Mouse (Mus musculus) liver, embryonic 11.5 days (tissue): ENCODE measurements around the gene Efna5. TPM values are rescaled to one million over a fixed set of nuclear protein-coding genes. Genes with fewer than 3 reads are reported as not detected.

ENCODE experiments used
- ATAC-seq: fragments of 200-750 bp; cut with Nextera tagmentation; replicated peaks from 2 replicates; pipeline ENCODE4 v1.8.0; 2017; ENCODE audit warnings: moderate number of reproducible peaks, mild to moderate bottlenecking, moderate TSS enrichment, moderate library complexity; ENCODE audit not compliant: low FRiP score
- DNase-seq: peaks from one replicate; pipeline ENCODE4 v3.0.0-alpha.2; 2017; ENCODE audit warnings: low spot score
- H3K27ac ChIP-seq: fragments of 300-500 bp; sonication (generic); 2 replicates; pipeline ENCODE4 v1.5.1; 2014; ENCODE audit warnings: mild to moderate bottlenecking, low read depth, low read length, control low read depth
- H3K27me3 ChIP-seq: fragments of 300-500 bp; sonication (generic); replicated peaks from 2 replicates; pipeline ENCODE4 v1.6.1; 2014; ENCODE audit warnings: low read length, mixed read lengths; ENCODE audit not compliant: control insufficient read depth, insufficient read depth
- H3K36me3 ChIP-seq: fragments of 300-500 bp; sonication (generic); 2 replicates; pipeline ENCODE4 v1.6.1; 2014; ENCODE audit warnings: mild to moderate bottlenecking, low read length, moderate library complexity, mixed read lengths; ENCODE audit not compliant: control insufficient read depth, insufficient read depth
- H3K4me1 ChIP-seq: fragments of 300-500 bp; sonication (generic); replicated peaks from 2 replicates; pipeline ENCODE4 v1.6.1; 2014; ENCODE audit warnings: low read length, mixed read lengths; ENCODE audit not compliant: control insufficient read depth, insufficient read depth
- H3K4me2 ChIP-seq: fragments of 300-500 bp; sonication (generic); 2 replicates; pipeline ENCODE4 v1.6.1; 2014; ENCODE audit warnings: mild to moderate bottlenecking, control low read depth, moderate library complexity
- H3K4me3 ChIP-seq: fragments of 300-500 bp; sonication (generic); 2 replicates; pipeline ENCODE4 v1.5.1; 2014; ENCODE audit warnings: low read depth, low read length, control low read depth
- H3K9ac ChIP-seq: fragments of 300-500 bp; sonication (generic); 2 replicates; pipeline ENCODE4 v1.6.1; 2014; ENCODE audit warnings: low read depth, low read length, control low read depth
- H3K9me3 ChIP-seq: fragments of 300-500 bp; sonication (generic); 2 replicates; pipeline ENCODE4 v1.6.1; 2016; ENCODE audit warnings: low read length, inconsistent platforms, mixed read lengths; ENCODE audit not compliant: control insufficient read depth
- WGBS: fragments of 180-500 bp; shearing (Covaris S2); extraction: QIAGEN DNeasy Blood & Tissue Kit; methylation state at CpG from one replicate; pipeline ENCODE4 v1.1.7; 2014; 5-methylcytosine and 5-hydroxymethylcytosine counted together
- polyA plus RNA-seq: library from polyadenylated mRNA; unstranded; fragments of >200 nt; fragmentation: Nextera tagmentation; extraction: Ambion mirVana; gene quantifications from 2 replicates; pipeline ENCODE4 v1.2.1, GENCODE M21; 2014

Gene Efna5
- polyA plus RNA-seq, 1 experiment from 2014 or later = 11.8 TPM

- DNase-seq = no peak
- Histone ChIP-seq H3K27me3 (no peaks in the 10 kb centered on the region), H3K9me3 (no peaks in the 10 kb centered on the region), H3K27ac (no peak overlapping the region), H3K4me1 (no peaks in the 10 kb centered on the region; the same call in 1 of the 2 replicates), H3K4me3 (no peak overlapping the region), H3K9ac (no peak overlapping the region), H3K36me3 (no peaks in the 10 kb centered on the region), H3K4me2 (no peak overlapping the region)
- WGBS = 46% methylated on average over 4 of the region's 4 CpGs
- no peak for ATAC-seq
Measured at GRCm38 (mm10) chr17:62692242-62692641, 188.9 kb downstream of the Efna5 start.

GRCm38 (mm10) chr17:62691201-62691715 is 189.9 kb downstream of the Efna5 start:
- Histone ChIP-seq H3K9me3 (no peaks in the 10 kb centered on the region), H3K4me2 (no peak overlapping the region), H3K4me1 (no peaks in the 10 kb centered on the region; the same call in 1 of the 2 replicates), H3K36me3 (no peaks in the 10 kb centered on the region), H3K9ac (no peak overlapping the region), H3K4me3 (no peak overlapping the region), H3K27me3 (no peaks in the 10 kb centered on the region), H3K27ac (no peak overlapping the region)
- DNase-seq (no peak), ATAC-seq (no peak)
- WGBS = 70% methylated on average over 4 of the region's 4 CpGs

DNA sequence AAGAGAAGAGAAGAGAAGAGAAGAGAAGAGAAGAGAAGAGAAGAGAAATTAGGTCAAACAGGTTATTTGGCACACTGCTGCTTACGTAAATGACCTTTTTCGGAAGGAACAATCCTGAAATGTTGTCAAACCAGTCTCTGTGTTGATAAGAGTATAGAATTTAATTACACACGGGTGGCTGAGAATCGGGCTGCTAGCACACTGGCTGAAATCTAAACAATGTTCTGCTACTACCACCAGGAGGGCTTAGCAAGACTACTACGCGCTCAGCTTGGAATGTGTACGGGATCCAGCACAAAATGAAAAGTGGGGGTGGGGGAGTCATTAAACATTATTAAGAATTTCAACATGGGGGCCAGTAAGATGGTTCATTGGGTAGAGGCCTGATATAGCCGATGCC is 190.9 kb downstream of the Efna5 start:
- WGBS = 65% methylated on average over 8 of the region's 8 CpGs
- no peak overlapping the region for H3K4me3 ChIP-seq
- no peak for DNase-seq
- H3K9me3 ChIP-seq = no peaks in the 10 kb centered on the region
- H3K4me2 ChIP-seq = no peak overlapping the region
- H3K27me3 ChIP-seq = no peaks in the 10 kb centered on the region
- ATAC-seq = no peak
- H3K36me3 ChIP-seq = no peaks in the 10 kb centered on the region
- no peak overlapping the region for H3K27ac ChIP-seq
- no peak overlapping the region for H3K9ac ChIP-seq
- no peaks in the 10 kb centered on the region; the same call in 1 of the 2 replicates for H3K4me1 ChIP-seq

- no peaks in the 10 kb centered on the region for H3K36me3 ChIP-seq
- ATAC-seq (no peak), DNase-seq (no peak)
- no peak overlapping the region for H3K27ac ChIP-seq
- H3K27me3 ChIP-seq = no peaks in the 10 kb centered on the region
- no peak overlapping the region for H3K4me3 ChIP-seq
- no peaks in the 10 kb centered on the region; the same call in 1 of the 2 replicates for H3K4me1 ChIP-seq
- H3K4me2 ChIP-seq = no peak overlapping the region
- 72% methylated on average over 4 of the region's 4 CpGs for WGBS
- H3K9ac ChIP-seq = no peak overlapping the region
- H3K9me3 ChIP-seq = no peaks in the 10 kb centered on the region
Measured at GRCm38 (mm10) chr17:62689646-62690045, 191.5 kb downstream of the Efna5 start.

DNA sequence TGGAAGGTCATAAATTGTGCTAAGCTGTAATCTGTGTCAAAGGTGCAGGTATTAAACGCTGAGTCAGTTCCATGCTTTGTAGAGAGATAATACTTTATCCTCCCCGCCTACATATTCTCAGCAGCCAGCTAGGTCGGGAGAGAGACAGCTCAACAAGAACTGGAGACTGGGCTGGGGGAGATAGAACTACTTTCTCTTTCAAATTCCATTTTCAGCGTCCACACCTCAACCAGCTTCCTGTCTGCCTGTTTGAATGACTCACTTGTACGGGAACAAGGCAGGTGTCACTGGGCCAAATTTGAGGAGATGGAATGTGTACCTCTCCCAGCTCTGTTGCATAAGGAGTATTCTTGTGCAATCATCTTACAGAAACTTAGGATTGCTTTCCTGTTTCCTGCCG is 193.7 kb downstream of the Efna5 start:
- no peak overlapping the region for H3K4me3 ChIP-seq
- ATAC-seq = no peak
- DNase-seq = no peak

DNA sequence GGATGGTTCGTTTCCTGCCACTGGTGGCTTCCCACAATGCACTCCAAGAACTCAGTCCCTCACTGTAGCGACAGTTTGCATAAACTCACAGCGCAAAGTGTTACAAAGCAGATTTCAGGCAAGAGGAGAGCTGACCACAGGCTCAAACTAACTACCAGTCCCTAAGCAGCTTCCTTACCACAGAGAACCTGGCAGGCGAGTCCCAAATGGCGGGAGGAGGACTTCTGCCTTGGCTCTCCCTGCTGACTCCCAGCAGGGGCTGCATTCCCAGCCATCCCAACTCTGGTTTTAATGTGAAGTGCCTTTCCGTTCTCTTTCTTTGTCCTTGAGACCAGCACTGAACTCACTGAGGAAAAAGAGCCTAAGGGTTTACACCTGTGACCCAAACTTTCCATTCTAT is 195.9 kb downstream of the Efna5 start:
- H3K9me3 ChIP-seq = no peaks in the 10 kb centered on the region
- no peak overlapping the region for H3K4me3 ChIP-seq
- no peak for DNase-seq
- no peaks in the 10 kb centered on the region for H3K36me3 ChIP-seq
- H3K4me1 ChIP-seq = no peaks in the 10 kb centered on the region; the same call in 1 of the 2 replicates
- H3K27me3 ChIP-seq = no peaks in the 10 kb centered on the region
- no peak overlapping the region for H3K9ac ChIP-seq
- ATAC-seq = no peak
- no peak overlapping the region for H3K4me2 ChIP-seq
- 59% methylated on average over 6 of the region's 6 CpGs for WGBS
- no peak overlapping the region for H3K27ac ChIP-seq

More for the DNA sequence above, 193.7 kb downstream of the Efna5 start:
- Histone ChIP-seq H3K9me3 (no peaks in the 10 kb centered on the region), H3K4me2 (no peak overlapping the region), H3K27me3 (no peaks in the 10 kb centered on the region), H3K36me3 (no peaks in the 10 kb centered on the region), H3K4me1 (no peaks in the 10 kb centered on the region; the same call in 1 of the 2 replicates), H3K27ac (no peak overlapping the region), H3K9ac (no peak overlapping the region)
- WGBS = 40% methylated on average over 6 of the region's 6 CpGs

DNA sequence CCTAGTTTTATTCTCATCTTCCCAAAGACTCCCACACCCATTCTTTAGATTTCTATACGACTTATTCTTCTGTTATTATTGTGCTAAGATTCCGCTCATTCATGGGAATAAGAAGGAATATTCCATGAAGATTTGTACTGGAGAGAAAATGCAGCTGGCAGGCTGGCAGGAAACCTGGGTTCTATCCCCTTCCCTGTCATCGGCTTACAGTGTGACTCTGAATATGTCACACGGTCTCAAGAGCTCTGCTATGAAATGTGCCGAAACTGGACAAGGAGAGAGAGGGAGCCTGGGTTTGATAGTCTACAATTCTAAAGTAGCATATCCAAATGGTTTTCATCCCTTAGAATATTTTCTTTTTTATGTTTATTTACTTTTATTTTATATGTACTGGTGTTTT is 198.0 kb downstream of the Efna5 start:
- H3K27me3 ChIP-seq = no peaks in the 10 kb centered on the region
- no peak for DNase-seq
- no peaks in the 10 kb centered on the region for H3K36me3 ChIP-seq
- no peak overlapping the region for H3K4me2 ChIP-seq
- no peaks in the 10 kb centered on the region for H3K9me3 ChIP-seq
- no peak overlapping the region for H3K9ac ChIP-seq
- 87% methylated on average over 5 of the region's 5 CpGs for WGBS
- no peaks in the 10 kb centered on the region; the same call in 1 of the 2 replicates for H3K4me1 ChIP-seq
- ATAC-seq = no peak
- H3K27ac ChIP-seq = no peak overlapping the region
- H3K4me3 ChIP-seq = no peak overlapping the region

GRCm38 (mm10) chr17:62681726-62682125 is 199.4 kb downstream of the Efna5 start:
- H3K9me3 ChIP-seq = no peaks in the 10 kb centered on the region
- H3K36me3 ChIP-seq = no peaks in the 10 kb centered on the region

GRCm38 (mm10) chr17:62680737-62681136 is 200.4 kb downstream of the Efna5 start:
- no peak for DNase-seq
- Histone ChIP-seq H3K4me1 (no peaks in the 10 kb centered on the region), H3K9ac (no peak overlapping the region)

More at GRCm38 (mm10) chr17:62681726-62682125, 199.4 kb downstream of the Efna5 start:
- no peak overlapping the region for H3K27ac ChIP-seq
- no peak for ATAC-seq
- no peaks in the 10 kb centered on the region for H3K4me1 ChIP-seq
- H3K4me3 ChIP-seq = no peak overlapping the region
- DNase-seq = no peak
- H3K9ac ChIP-seq = no peak overlapping the region
- 59% methylated on average over 1 of the region's 1 CpGs for WGBS
- no peak overlapping the region for H3K4me2 ChIP-seq
- H3K27me3 ChIP-seq = no peaks in the 10 kb centered on the region

More at GRCm38 (mm10) chr17:62680737-62681136, 200.4 kb downstream of the Efna5 start:
- Histone ChIP-seq H3K27ac (no peak overlapping the region), H3K4me2 (no peak overlapping the region), H3K4me3 (no peak overlapping the region), H3K36me3 (no peaks in the 10 kb centered on the region), H3K27me3 (no peaks in the 10 kb centered on the region), H3K9me3 (no peaks in the 10 kb centered on the region)
- no peak for ATAC-seq
- WGBS = 86% methylated on average over 1 of the region's 1 CpGs
